Mouse (Mus musculus) telencephalon, adult 2 months (tissue): ENCODE measurements at regions not wholly inside any gene's neighbourhood (a gene's known extent, or its start where the extent isn't known, plus 50 kb on each side); places are given as distances from the start of the nearest gene placed in this dataset.

Experiments
- DNase-seq: peaks from one replicate; pipeline ENCODE4 v3.0.0-alpha.2; 2011; ENCODE audit warnings: low read depth, low spot score

DNA sequence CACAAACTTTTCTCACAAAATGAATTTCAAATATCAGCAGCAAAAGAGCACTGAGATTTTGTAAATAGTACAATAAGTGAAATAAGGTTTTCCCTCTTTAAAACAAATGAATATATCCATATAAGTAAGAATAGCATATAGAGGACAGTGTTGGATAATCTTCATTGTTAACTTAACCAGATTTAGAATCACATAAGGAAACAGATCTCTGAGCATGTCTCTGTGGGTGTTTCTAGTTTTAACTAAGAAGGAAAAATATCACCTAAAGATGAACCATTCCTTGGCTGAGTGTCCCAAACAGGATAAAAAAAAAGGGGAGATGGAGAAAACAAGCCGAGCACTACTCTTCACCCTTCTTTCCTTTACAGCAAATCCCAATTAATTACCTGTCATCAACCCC lies 690.4 kb upstream of the Msl3l2 start:
- peak; percentile 9 for DNase-seq

DNA sequence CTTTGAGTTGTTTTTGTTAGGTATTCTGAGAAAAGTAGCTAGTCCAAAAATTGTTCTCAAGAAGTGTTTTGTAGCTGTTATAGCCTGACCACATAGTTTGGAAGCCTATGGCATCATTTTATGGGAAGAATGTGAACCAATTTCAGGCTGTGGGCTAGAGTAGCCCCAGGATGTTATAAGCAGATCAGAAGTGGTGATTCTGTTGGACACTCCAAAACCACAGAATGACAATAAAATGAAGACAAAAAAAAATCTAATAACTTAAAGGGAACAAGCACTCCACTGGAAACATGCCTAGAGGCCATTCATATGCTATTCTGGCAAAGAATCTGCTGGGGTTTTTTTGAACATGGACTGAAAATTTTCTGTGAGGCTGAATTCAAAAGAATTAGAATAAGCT lies 689.9 kb upstream of the Msl3l2 start:
- DNase-seq = peak; percentile 4

DNA sequence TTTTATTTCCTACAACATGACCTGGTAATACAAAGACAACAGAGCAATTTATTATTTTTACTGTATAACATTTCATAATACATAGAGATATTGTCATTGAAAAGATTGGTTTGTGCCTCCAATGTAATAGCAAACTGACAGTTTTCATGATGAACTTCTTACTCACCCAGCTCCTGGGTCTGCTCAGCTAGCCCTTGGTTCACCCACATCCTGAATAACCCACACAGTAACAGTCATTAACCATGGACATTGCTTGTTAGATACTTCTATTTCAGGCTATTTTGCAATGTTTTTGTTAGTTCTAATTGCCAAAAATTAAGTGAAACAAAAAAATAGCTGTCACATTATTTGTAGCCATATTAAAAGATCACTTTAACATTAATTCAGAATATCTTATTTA lies 684.3 kb upstream of the Msl3l2 start:
- DNase-seq = no peak

DNA sequence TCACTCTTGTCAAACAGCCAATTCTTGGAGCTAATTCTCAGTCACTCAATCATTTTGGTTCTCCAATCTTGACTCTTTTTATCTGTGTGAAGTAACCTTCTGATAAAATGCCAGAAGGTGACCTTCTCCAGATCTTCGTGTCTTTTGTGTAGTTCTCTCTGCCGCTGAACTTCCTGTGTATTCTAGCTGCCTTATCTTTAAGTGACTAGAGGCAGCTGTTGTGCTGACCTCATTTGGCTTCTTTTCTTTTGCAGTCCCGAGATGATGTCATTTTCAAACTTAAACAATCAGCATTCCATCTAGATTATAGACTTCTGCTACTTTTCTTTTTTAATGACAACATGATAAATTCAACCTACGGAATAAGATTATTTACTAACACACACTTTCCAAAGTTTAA lies 681.8 kb upstream of the Msl3l2 start:
- no peak for DNase-seq
